Mouse (Mus musculus) cerebellum, postnatal 25 days (tissue): ENCODE data around the gene Rgma.

Experiments
- DNase-seq, 2 experiments: peaks; one replicate each; pipeline ENCODE4 v3.0.0; 2021; ENCODE audit warnings: mixed read lengths in 2 of 2

The Rgma gene

GRCm38 (mm10) chr7:73375257-73376100 lies at the start of gene Rgma:
TSS of gene Rgma (plus strand) at chr7:73375509.
- peak; percentile 73 to 79 for DNase-seq

GRCm38 (mm10) chr7:73326236-73326635 lies 49.1 kb upstream of the Rgma start:
- no peak for DNase-seq

GRCm38 (mm10) chr7:73326680-73327079 lies 48.6 kb upstream of the Rgma start:
- no peak for DNase-seq

GRCm38 (mm10) chr7:73327193-73327592 lies 48.1 kb upstream of the Rgma start:
- no peak for DNase-seq

- DNase-seq = no peak
Observed at GRCm38 (mm10) chr7:73327652-73328051, 47.7 kb upstream of the Rgma start.

GRCm38 (mm10) chr7:73328653-73329207 lies 46.6 kb upstream of the Rgma start:
- no peak for DNase-seq

GRCm38 (mm10) chr7:73330754-73331153 lies 44.6 kb upstream of the Rgma start:
- DNase-seq = no peak

- DNase-seq = peak in 1 of 2 experiments; percentile 27
Observed at GRCm38 (mm10) chr7:73331645-73332044, 43.7 kb upstream of the Rgma start.

GRCm38 (mm10) chr7:73333398-73333988 lies 41.8 kb upstream of the Rgma start:
- DNase-seq = no peak

GRCm38 (mm10) chr7:73334883-73335282 lies 40.4 kb upstream of the Rgma start:
- peak; percentile 82 to 91 for DNase-seq

GRCm38 (mm10) chr7:73336380-73336779 lies 38.9 kb upstream of the Rgma start:
- peak in 1 of 2 experiments; percentile 20 for DNase-seq

GRCm38 (mm10) chr7:73338353-73338752 lies 37.0 kb upstream of the Rgma start:
- DNase-seq = no peak

GRCm38 (mm10) chr7:73343852-73344251 lies 31.5 kb upstream of the Rgma start:
- DNase-seq = no peak

- no peak for DNase-seq
Observed at GRCm38 (mm10) chr7:73348585-73349124, 26.7 kb upstream of the Rgma start.

- no peak for DNase-seq
Observed at GRCm38 (mm10) chr7:73349158-73349557, 26.2 kb upstream of the Rgma start.

- DNase-seq = no peak
Observed at GRCm38 (mm10) chr7:73355229-73355628, 20.1 kb upstream of the Rgma start.

- no peak for DNase-seq
Observed at GRCm38 (mm10) chr7:73356901-73357300, 18.4 kb upstream of the Rgma start.

- peak; percentile 53 to 66 for DNase-seq
Observed at GRCm38 (mm10) chr7:73357626-73358025, 17.7 kb upstream of the Rgma start.

GRCm38 (mm10) chr7:73365511-73365910 lies 9.8 kb upstream of the Rgma start:
- DNase-seq = no peak

- no peak for DNase-seq
Observed at GRCm38 (mm10) chr7:73365965-73366364, 9.3 kb upstream of the Rgma start.

GRCm38 (mm10) chr7:73367681-73368464 lies 7.4 kb upstream of the Rgma start:
- DNase-seq = no peak

- no peak for DNase-seq
Observed at GRCm38 (mm10) chr7:73369992-73370391, 5.3 kb upstream of the Rgma start.
